Mouse (Mus musculus): ENCODE measurements around the gene Fam110a.
A peak's percentile ranks its signal among the peaks of the same experiment; 100 is the strongest.

The Fam110a gene

DNA sequence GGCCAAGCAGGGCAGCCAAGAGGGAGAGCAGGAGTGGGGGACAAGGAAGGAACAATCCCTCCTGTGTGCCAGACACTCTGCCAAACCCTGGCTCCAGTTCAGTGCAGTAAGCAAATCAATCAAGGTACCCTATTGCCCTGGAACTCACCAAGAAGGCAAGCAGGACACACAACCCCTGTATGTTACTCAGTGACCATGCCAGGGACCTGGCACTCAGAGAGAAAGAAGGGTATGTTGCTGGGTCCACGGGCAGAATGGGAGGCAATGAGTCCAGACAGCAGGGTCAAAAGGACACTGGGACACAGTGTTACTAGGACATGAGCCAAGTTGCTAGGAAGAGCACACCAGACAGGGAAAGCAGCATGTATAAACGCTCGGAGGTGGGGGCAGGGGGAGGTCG, 54.3 kb downstream of the Fam110a start:
- no peak for DNase-seq

DNA sequence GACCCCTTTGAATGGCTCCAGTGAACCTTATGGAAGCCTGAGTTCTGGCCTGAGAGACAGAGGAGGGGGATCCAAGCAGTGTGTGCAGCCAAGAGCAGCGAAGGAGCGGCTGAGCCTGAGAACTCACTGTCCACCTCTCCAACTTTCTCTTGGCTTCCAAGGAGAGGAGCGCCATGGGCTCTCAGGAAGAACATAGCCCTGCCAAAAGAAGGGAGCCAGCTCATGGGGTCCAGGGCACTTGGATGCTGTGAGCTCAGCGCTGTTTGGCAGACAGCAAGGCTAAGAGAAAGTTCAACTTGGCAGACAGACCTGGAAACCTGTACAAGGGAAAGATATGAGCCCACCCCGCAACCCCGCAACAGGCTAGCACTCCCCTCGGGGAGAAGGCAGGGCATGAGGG, 55.7 kb downstream of the Fam110a start:
- no peak for DNase-seq

DNA sequence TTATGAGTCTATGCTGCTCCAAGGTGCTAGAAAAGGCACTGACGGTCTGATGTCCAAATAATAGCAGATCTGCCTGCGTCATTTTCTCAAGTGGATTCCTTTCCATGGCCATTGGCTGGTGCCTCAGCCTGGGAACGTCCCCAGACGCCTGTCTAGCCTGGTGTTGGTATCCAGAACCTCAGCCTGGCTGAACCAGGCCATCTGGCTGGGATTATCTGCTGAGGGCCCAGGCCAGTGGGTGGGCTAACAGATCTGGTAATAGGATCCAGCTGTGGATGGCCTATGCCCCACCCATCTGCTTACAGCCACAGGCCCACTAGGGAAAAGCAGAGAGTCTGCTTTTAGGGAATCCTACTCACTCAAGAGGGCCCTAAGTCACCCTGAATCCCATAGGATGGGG, 58.4 kb downstream of the Fam110a start:
- DNase-seq = peak; percentile 73

DNA sequence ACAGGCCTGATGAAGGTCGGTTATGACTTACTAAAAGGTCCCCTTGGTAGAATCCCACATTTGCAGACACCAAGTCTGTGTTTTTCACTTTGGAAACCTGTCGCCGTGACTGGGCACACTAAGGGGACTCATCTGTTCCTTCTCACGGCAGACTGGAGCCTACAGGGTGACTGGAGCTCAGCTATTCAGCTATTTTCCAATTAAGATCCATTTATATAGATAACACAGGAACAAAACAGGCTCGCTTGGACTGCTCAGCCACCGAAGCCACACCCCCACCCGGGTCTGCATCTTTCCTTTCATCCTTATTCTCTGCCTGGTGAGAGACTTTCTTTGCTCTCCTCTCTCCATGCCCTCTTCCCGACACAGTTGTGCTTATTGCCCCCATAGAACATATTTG, 59.0 kb downstream of the Fam110a start:
- no peak for DNase-seq

Data from embryo, embryonic 11 days (tissue).